Mouse (Mus musculus) testis, postnatal 10 days (tissue): ENCODE data around the gene Pramel7.
"Not testable (repeated sequence)": the region's sequence is repeated elsewhere in the genome, so short reads cannot be mapped to it uniquely, and the experiment has no call there.

Experiments
- DNase-seq: peaks from one replicate; pipeline ENCODE4 v3.0.0; 2021; ENCODE audit warnings: low spot score

The Pramel7 gene

DNA sequence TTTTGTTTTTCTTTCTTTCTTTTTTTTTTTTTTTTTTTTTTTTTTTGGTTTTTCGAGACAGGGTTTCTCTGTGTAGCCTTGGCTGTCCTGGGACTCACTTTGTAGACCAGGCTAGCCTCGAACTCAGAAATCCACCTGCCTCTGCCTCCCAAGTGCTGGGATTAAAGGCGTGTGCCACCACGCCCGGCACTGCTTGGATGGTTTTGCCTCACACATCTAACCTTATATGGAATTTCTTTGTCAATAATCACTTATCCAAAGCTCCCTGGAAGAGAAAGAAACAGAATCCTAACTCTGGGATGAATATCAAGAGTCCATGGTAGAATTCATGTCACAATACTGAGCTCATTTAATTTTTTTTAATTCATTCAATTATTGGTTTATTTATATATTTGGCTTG is at the start of gene Pramel7:
Gene Pramel7, minus strand, starts transcription at position 101 of the 400 bp plus-strand sequence.
- DNase-seq: not testable (repeated sequence)

DNA sequence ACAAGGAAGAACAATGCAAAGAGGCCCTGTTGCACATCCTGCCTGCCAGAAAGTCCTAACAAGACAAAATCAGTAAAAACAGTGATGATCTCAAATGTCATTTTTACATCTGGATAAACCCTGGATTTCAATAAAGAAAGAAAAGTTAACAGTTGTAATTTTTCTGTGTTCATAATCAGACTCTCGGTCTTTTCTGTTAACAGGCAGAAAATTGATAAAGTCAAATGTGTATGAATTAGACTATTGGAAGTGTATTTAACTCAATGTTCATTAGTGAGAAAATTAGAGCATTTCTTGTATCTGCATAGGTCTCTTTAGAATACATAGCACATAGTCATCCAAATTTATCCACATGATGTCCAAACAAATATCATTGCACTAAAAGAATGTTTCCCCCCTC is 48.5 kb upstream of the Pramel7 start, which contains the start of gene Olfr1128:
Gene Olfr1128, minus strand, starts transcription at position 101 of the 400 bp plus-strand sequence.
- no peak for DNase-seq

DNA sequence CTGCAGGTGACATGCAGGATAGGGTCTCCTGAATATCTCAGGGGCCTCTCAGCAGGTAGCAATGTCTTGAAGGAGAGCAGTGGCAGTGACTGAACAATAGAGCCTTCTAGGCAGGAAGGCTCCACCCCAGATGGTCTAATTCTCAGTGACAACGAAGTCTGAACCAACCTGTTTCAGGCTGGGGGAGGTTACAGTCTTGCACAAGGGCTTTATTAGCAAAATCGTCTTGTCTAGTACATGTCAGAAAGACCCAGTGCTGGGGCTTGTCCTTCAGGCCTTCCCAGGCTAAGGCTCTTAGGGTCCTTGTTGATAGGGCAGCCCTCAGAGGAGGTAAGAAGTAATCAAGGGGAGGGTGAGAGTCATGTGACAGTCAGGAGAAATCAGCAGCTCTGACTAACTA is 37.9 kb upstream of the Pramel7 start:
- DNase-seq: no peak

DNA sequence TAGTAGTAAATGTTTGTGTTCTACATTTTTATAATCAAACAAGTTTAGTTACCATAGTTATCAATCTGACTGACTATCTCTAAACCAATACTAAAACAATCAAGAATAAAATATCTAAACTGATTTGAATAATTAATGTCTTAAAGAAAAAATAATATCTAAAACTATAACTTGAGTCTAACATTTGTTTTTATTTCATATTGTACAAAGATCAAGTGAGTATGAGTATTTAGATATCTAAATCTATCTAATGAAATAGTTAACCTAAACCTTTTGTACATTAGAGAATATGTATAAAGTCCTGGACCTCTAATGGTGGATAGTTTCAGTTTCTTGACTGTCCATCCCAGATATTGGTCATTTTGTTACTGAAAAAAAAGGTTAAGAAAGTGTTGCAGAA is 34.6 kb upstream of the Pramel7 start, which contains the start of gene Olfr153:
Gene Olfr153, plus strand, starts transcription at position 301 of the 400 bp plus-strand sequence.
- DNase-seq: no peak

DNA sequence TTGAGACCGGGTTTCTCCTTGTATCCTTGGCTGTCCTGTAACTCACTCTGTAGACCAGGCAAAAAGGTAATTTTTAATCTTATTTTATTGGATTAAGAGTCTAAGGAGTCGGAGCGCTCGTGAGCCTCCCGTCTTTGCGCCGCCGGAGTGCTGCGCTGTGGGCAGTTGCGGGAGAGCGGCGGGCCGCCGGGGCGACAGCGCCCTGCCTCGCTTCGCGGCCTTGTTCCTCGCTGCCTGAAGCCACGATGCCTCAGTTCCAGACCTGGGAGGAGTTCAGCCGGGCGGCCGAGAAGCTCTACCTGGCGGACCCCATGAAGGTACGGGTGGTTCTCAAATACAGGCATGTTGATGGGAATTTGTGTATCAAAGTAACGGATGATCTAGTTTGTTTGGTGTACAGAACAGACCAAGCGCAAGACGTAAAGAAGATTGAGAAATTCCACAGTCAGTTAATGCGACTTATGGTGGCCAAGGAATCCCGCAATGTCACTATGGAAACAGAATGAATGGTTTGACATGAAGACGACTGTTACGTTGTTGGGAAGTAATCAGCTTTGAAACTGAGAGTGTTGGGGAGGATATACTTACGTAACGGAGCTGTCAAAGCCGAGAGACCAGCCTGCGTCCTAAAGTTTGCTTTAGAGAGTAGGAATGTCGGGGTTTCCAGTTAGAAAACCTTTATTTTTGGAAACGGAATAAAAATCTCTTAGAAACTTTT is 29.2 kb upstream of the Pramel7 start:
- not testable (repeated sequence) for DNase-seq

DNA sequence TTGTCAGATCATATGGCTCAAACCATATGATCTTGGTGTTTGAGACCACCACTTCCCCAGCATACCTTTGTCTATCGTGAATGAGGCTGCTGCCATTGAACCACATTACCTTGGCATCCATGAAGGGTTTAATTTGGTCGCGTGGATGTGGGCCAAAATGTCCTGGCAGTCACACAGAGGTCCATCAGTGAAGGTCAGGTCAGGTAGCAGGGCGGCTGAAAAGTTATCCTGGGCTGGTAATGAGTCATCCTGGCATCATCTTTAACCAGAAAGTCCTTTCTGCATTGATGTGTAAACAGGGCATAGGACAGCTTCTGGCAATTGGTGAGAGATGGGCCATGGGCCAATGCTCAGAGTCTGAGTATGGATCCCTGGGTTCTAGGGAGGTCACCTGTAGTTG is 23.8 kb upstream of the Pramel7 start:
- no peak for DNase-seq

DNA sequence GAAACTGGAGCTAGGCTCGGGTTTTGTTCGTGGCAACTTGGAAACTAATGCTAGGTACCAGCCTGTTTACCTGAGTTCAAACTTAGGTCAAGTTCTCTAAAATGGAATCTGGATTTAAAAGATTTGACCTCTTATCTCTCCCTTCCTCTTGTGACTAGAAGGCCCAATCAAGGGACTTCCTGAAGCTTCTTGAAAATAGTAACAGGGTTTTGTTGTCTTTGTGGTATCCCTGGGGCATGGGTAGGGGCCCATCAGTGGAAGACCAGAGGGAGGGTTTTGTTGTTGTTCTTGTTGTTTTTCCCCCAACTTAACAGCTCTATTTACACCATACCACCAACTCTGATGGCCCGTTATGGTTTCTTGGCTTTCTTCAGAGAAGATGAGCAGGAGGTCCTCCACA is 19.7 kb upstream of the Pramel7 start:
- DNase-seq: no peak

DNA sequence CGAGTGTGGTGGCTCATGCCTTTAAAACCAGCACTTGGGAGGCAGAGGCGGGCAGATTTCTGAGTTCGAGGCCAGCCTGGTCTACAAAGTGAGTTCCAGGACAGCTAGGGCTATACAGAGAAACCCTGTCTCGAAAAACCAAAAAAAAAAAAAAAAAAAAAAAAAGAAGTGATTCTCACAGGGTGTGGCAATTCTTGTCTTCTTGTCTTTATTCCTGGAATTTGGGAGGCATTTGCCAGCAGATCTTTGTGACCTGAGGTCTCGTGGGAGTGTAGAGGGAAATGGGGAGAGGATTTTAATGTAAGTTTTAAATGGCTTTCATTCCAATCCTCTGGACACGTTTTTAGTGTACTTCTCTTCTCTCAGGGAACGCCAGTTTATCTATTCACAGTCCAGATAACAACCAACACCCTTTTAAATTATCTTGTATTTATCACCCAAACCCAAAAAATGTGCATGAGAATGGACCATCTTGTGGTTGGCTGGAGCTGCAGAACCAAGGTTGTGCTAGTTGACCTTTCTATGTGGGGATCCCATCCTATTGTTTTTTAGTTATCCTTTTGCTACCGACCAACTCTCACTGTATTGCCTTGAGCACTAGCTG is 18.7 kb upstream of the Pramel7 start:
- DNase-seq: no peak

DNA sequence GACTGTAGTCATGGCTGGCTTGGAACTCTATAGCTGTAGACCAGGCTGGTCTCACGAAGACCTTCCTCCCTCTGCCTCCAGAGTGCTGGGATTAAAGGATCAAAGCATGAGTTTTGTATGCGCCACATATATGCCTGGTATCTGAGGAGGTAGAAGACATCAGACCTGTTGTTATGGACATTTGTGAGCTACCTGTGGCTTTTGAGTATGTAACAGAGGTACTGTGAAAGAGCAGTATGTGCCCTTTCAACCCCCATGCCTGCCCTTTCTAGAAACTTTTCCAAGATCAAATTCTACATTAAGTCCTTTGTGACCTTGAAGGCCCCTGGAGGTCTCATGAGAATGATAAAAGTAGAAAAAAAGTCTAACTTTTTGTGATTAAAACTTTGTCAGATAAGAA is 18.2 kb upstream of the Pramel7 start:
- DNase-seq: no peak

DNA sequence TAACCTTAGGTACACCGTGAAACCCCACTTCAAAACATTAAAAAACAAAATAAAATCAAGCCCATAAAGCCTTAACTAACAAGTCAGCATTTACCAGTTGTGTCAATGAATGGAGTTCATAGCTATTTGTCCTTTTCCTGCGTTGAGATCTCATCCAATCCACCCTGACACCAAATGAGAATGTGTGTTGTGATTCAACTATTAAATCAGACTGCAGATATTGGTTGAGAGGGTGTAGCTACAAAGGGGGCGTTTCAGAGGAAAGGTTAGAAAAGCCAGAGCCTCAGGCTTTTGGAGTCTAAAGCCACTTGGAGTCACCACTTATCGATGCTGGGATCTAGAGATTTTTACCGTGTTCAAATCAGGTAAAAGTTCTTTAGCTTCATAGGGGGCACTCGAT is 9.4 kb upstream of the Pramel7 start, which contains the start of gene Pramel6:
Gene Pramel6, plus strand, starts transcription at position 301 of the 400 bp plus-strand sequence.
- no peak for DNase-seq

DNA sequence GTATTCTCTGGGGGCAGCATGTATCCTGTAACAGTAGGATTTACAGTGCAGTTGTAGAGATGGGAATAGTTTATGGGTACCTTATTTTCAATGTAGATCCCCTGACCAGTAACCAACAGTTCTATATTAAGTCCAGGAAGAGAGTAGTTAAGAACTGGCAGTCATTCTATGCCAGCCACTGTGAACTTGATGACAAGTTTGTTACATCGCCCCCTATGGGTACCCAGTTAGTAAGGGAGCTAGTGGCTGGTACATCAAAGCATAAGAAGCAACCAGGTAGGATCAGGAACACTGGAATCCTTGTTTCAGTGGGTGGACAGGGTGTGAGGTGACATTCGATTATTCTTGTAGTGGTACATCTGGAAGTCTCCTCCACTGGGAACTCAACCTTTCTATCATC is 14.6 kb downstream of the Pramel7 start:
- no peak for DNase-seq

DNA sequence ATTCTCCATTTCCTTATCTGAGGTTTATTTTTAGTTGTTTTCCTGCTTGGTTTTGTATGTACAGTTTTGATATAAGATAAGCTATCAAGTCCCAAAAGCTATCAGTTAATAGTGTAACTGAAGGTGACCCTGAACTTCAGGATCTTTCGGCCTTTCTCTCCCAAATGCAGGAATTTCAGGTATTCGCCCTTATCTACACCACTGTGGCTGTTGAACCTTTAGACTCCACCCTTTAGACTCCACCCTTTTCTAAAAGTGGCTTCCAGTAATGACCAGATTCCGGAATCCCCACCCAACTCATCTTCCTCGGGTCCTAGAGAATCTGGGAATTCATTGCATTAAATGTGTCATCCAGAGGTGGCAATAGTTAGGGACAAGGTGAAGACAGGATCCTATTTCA is 15.7 kb downstream of the Pramel7 start:
- no peak for DNase-seq

DNA sequence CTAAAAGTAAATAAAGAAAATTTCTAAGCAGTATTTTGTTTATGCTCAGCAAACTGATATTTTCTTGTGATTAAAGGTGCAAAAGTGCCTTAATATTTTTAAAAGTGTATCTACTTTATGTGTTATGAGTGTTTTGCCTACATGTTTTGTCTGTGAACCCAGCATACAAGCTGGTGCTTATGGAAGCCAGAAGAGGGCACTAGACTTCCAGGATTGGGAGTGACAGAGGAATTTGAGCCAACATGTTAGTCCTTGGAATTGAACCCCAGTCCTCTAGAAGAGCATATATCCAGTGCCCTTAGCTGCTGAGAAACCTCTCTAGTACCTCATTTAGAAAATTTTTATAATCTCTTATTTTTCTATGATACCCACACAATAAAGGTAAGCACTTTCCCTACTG is 16.7 kb downstream of the Pramel7 start:
- DNase-seq: no peak

DNA sequence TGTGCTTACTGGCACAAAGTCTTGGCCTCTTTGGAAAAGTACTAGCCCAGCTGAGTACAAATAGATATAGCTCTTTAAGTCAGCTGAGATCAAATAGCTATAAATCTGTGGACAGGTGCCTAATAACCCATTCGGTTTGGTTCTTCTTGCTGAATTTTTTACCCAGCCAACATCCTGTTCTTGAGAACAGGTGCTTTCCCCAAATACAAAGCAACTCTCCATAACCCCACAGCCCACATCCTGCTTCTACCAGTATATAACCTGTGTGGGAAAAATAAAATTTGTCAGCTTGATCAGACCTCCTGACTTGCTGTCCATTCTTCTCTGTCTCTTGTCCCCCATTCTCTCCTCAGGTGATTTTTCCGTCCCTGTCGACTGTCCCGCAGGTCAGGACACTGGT is 35.1 kb downstream of the Pramel7 start:
- no peak for DNase-seq

DNA sequence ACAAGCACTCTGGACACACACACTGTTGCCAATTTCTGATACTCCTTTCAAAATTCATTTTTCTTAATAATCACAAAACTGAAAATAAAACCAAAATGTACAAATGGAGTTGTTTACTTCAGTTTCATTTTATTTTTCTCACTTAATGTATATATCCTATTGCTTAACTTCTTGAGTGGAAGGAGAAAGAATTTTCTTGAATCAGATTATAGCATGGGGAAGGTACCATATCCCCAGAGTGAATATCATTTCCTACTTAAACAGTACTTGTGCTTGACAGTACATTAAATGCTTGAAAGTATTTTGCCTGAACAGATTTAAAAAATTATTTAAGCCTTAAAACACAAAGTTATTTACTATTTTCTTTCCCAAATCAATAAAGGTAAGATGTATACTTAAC is 43.2 kb downstream of the Pramel7 start, which contains the start of gene Olfr1126:
Gene Olfr1126, plus strand, starts transcription at position 301 of the 400 bp plus-strand sequence.
- DNase-seq: no peak
